Comparison of ENCODE assay signal across 7 mouse cellular contexts in genomic region chr2:179766664-179767526, GRCm38 (mm10).
DNase-seq lines count a peak whose midpoint lies in the region; ATAC-seq and TF ChIP-seq lines count a peak whose summit lies in the region.

No protein-coding gene starts in this region.

- peak; percentile 43 for ATAC-seq in hindbrain, postnatal 0 days
- peak; percentile 43 for ATAC-seq in midbrain, embryonic 13.5 days

- peak; percentile 43 for TF ChIP-seq CTCF in hindbrain, postnatal 0 days (IDR thresholded peaks at IDR 0.05; ENCODE audit: low read depth)

- intact Hi-C loops in gastrocnemius, postnatal 14 days (cut with DNase I; ENCODE audit: low total_unique reads), result no loop called here

- peaks cover 39% of the 10 kb centered on the region for H3K4me1 ChIP-seq in hindbrain, postnatal 0 days (ENCODE audit: insufficient read depth, low read length)
- peaks cover 52% of the 10 kb centered on the region for H3K4me1 ChIP-seq in midbrain, embryonic 13.5 days (replicated peaks)

- H3K36me3 ChIP-seq in hindbrain, postnatal 0 days (ENCODE audit: insufficient read depth, low read length), result no peaks in the 10 kb centered on the region
- H3K36me3 ChIP-seq in midbrain, embryonic 13.5 days, result no peaks in the 10 kb centered on the region

- H3K4me3 ChIP-seq in hindbrain, postnatal 0 days (ENCODE audit: low read length), result no peak overlapping the region
- no peak overlapping the region for H3K4me3 ChIP-seq in midbrain, embryonic 13.5 days (replicated peaks)

- H3K9me3 ChIP-seq in hindbrain, postnatal 0 days (ENCODE audit: low read length), result no peaks in the 10 kb centered on the region
- no peaks in the 10 kb centered on the region for H3K9me3 ChIP-seq in midbrain, embryonic 13.5 days

- no peaks in the 10 kb centered on the region for H3K27me3 ChIP-seq in hindbrain, postnatal 0 days (ENCODE audit: insufficient read depth, low read length)
- no peaks in the 10 kb centered on the region for H3K27me3 ChIP-seq in midbrain, embryonic 13.5 days

- no peak overlapping the region for H3K27ac ChIP-seq in hindbrain, postnatal 0 days
- H3K27ac ChIP-seq in midbrain, embryonic 13.5 days, result no peak overlapping the region

- 0 out of 2 replicates have a peak overlapping the region, but pooled peaks have one; percentile 23 for H3K4me2 ChIP-seq in hindbrain, postnatal 0 days (ENCODE audit: low read depth, low read length)
- H3K4me2 ChIP-seq in midbrain, embryonic 13.5 days (replicated peaks), result peak overlapping the region; percentile 32

- WGBS in hindbrain, postnatal 0 days, result 22% methylated on average over 16 of the region's 16 CpGs
- 17% methylated on average over 16 of the region's 16 CpGs for WGBS in midbrain, embryonic 13.5 days

- H3K9ac ChIP-seq in hindbrain, postnatal 0 days (replicated peaks; ENCODE audit: low read length), result no peak overlapping the region
- H3K9ac ChIP-seq in midbrain, embryonic 13.5 days (replicated peaks), result no peak overlapping the region

- DNase-seq in adipocyte (ENCODE audit: low spot score), result peak; percentile 12
- peak; percentile 35 for DNase-seq in embryo, embryonic 9.5 days (ENCODE audit: extremely low spot score)
- DNase-seq in hindbrain, postnatal 0 days (ENCODE audit: low spot score), result peak; percentile 62
- DNase-seq in gastrocnemius, postnatal 25 days, result no peak
- DNase-seq in ovary, postnatal 10 days (ENCODE audit: low spot score), result no peak
- DNase-seq in gastrocnemius, postnatal 14 days, result no peak

Comparison
In these comparisons a context has a peak if more than half of its experiments do, and no peak if none do; other contexts are left out.
1. DNase-seq: peak in adipocyte (single experiment), embryo, embryonic 9.5 days (single experiment) and hindbrain, postnatal 0 days (single experiment); none in gastrocnemius, postnatal 25 days (single experiment), ovary, postnatal 10 days (single experiment) and gastrocnemius, postnatal 14 days (single experiment).